Mouse (Mus musculus): ENCODE measurements at regions not wholly inside any gene's neighbourhood (a gene's known extent, or its start where the extent isn't known, plus 50 kb on each side); places are given as distances from the start of the nearest gene placed in this dataset.

DNA sequence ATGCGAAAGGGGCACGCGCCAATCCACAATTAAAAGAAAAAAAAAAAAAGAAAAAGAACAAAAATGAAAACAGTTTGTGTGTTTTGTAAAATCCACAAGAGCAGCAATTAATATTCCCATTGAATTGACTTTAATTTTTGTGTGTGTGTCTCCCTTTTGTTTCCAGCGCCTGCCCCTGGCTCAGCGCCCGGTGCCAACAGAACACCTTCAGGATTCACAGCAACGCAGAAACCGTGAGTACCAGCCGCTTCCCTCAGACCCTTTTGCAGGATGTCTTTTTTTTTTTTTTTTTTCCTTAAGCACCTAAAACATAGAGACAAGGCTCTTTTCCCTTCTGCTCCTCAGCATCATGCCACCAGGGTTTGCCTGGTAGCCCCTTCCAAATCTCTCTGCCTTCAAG, 244.1 kb upstream of the Pmfbp1 start:
- no peak for DNase-seq (ENCODE audit: extremely low read depth)
- Histone ChIP-seq H3K79me2 (replicated peaks; ENCODE audit: control insufficient read depth, extremely low read depth, insufficient read depth, poor library complexity, severe bottlenecking) (no peaks in the 10 kb centered on the region), H3K27me3 (replicated peaks) (no peaks in the 10 kb centered on the region), H3K4me1 (ENCODE audit: control insufficient read depth in 1 of 2, insufficient read depth in 2 of 2) (peaks cover 0 to 4% of the 10 kb centered on the region in 2 experiments; a peak in 1 of 4 replicates), H3K9me3 (replicated peaks; ENCODE audit: low read length) (no peaks in the 10 kb centered on the region), H3K4me3 (replicated peaks in 1 of 3; ENCODE audit: low read depth in 2 of 3, low read length in 2 of 3, poor library complexity in 1 of 3) (no peak overlapping the region), H3K4me2 (ENCODE audit: insufficient read depth, low read depth, poor library complexity, severe bottlenecking) (no peak overlapping the region), H3K9ac (ENCODE audit: insufficient read depth, low read depth) (no peak overlapping the region), H3K36me3 (replicated peaks in 1 of 2; ENCODE audit: control insufficient read depth in 1 of 2, insufficient read depth in 1 of 2, low read length in 1 of 2) (no peaks in the 10 kb centered on the region), H3K27ac (ENCODE audit: insufficient read depth, low read depth) (no peak overlapping the region)
- in situ Hi-C loops (cut with MboI; ENCODE audit: low pct_ligation_motif_present, low pct_unique_long_range_greater_than_20kb, low sequenced_read_pairs) (no loop called here), dilution Hi-C loops (cut with MboI; ENCODE audit: extremely low pct_ligation_motif_present, extremely low pct_unique_long_range_greater_than_20kb, low sequenced_read_pairs) (no loop called here)
- no peak for TF ChIP-seq PAX5 (IDR thresholded peaks at IDR 0.05; ENCODE audit: low read length)
- no peak for TF ChIP-seq ETS1 (conservative IDR thresholded peaks at IDR 0.05; ENCODE audit: low read depth, low read length)

DNA sequence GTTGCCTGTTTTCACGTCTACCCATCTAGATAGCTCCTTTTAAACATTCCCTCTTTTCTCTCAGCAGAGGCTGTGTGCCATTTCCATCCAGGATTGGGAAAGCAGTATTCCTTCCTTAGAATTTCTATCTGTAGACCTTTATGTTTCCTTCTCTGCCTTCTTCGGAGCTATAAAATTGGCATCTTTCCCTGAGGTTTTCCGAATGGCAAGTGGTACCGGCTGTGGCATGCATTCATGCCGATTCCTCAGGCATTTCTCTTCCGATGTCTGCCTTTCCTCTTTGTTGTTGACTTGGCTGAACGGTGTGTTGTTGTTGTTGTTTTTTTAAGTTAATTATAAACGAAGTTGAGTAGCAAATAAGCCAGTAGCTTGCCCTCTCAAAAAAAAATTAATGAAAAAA, 243.3 kb upstream of the Pmfbp1 start:
- Histone ChIP-seq H3K27ac (ENCODE audit: insufficient read depth, low read depth) (no peak overlapping the region), H3K79me2 (replicated peaks; ENCODE audit: control insufficient read depth, extremely low read depth, insufficient read depth, poor library complexity, severe bottlenecking) (no peaks in the 10 kb centered on the region), H3K36me3 (replicated peaks in 1 of 2; ENCODE audit: control insufficient read depth in 1 of 2, insufficient read depth in 1 of 2, low read length in 1 of 2) (no peaks in the 10 kb centered on the region), H3K9ac (ENCODE audit: insufficient read depth, low read depth) (no peak overlapping the region), H3K4me1 (ENCODE audit: control insufficient read depth in 1 of 2, insufficient read depth in 2 of 2) (peaks cover 0 to 4% of the 10 kb centered on the region in 2 experiments; a peak in 1 of 4 replicates), H3K27me3 (replicated peaks) (no peaks in the 10 kb centered on the region), H3K4me2 (ENCODE audit: insufficient read depth, low read depth, poor library complexity, severe bottlenecking) (no peak overlapping the region), H3K4me3 (replicated peaks in 1 of 3; ENCODE audit: low read depth in 2 of 3, low read length in 2 of 3, poor library complexity in 1 of 3) (no peak overlapping the region), H3K9me3 (replicated peaks; ENCODE audit: low read length) (no peaks in the 10 kb centered on the region)
- in situ Hi-C loops (cut with MboI; ENCODE audit: low pct_ligation_motif_present, low pct_unique_long_range_greater_than_20kb, low sequenced_read_pairs) (no loop called here), dilution Hi-C loops (cut with MboI; ENCODE audit: extremely low pct_ligation_motif_present, extremely low pct_unique_long_range_greater_than_20kb, low sequenced_read_pairs) (no loop called here)
- DNase-seq (ENCODE audit: extremely low read depth) = no peak
- TF ChIP-seq IRF4 (IDR thresholded peaks at IDR 0.05; ENCODE audit: low read depth, low read length) (no peak), TCF12 (IDR thresholded peaks at IDR 0.05; ENCODE audit: low read depth, low read length) (no peak), UBTF (IDR thresholded peaks at IDR 0.05; ENCODE audit: low read depth, low read length) (no peak), ZNF384 (IDR thresholded peaks at IDR 0.05; ENCODE audit: low read depth, low read length) (no peak), NRF1 (IDR thresholded peaks at IDR 0.05; ENCODE audit: low read depth, low read length) (no peak), BHLHE40 (IDR thresholded peaks at IDR 0.05; ENCODE audit: low read depth, low read length) (no peak), CTCF (conservative IDR thresholded peaks at IDR 0.05 in 1 of 2, IDR thresholded peaks at IDR 0.05 in 1 of 2; ENCODE audit: low read depth in 2 of 2, low read length in 2 of 2) (no peak), HCFC1 (IDR thresholded peaks at IDR 0.05; ENCODE audit: low read depth, low read length) (no peak), MAZ (IDR thresholded peaks at IDR 0.05; ENCODE audit: low read depth, low read length) (no peak), ZMIZ1 (IDR thresholded peaks at IDR 0.05; ENCODE audit: low read depth, low read length) (no peak)

DNA sequence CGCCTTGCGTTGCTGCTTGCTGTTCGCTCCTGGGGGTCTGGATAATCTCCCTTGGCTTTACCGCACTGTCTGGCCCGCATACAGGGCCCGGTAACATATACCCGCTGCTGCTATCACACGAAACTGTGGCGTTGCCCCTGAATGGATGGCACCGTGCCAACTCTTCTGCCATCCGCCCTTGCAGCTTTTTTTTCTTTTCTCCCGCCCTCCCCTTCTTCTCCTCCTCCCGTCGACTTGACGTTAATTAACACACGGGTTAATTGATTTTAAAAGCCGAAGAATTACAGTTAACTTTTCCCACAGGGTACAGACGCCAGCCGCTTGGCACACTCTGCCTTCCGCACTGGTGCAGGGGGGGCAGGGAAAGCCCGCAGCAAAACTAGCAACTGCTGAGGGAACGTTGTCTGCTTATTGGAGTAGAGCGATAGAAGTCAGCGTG, 242.4 kb upstream of the Pmfbp1 start:
- H3K36me3 ChIP-seq (replicated peaks in 1 of 2; ENCODE audit: control insufficient read depth in 1 of 2, insufficient read depth in 1 of 2, low read length in 1 of 2) = no peaks in the 10 kb centered on the region
- in situ Hi-C loops (cut with MboI; ENCODE audit: low pct_ligation_motif_present, low pct_unique_long_range_greater_than_20kb, low sequenced_read_pairs) (no loop called here), dilution Hi-C loops (cut with MboI; ENCODE audit: extremely low pct_ligation_motif_present, extremely low pct_unique_long_range_greater_than_20kb, low sequenced_read_pairs) (no loop called here)
- H3K4me3 ChIP-seq (replicated peaks in 1 of 3; ENCODE audit: low read depth in 2 of 3, low read length in 2 of 3, poor library complexity in 1 of 3) = no peak overlapping the region
- H3K4me1 ChIP-seq (ENCODE audit: control insufficient read depth in 1 of 2, insufficient read depth in 2 of 2) = peaks cover 0 to 4% of the 10 kb centered on the region in 2 experiments; a peak in 1 of 4 replicates
- no peak overlapping the region for H3K27ac ChIP-seq (ENCODE audit: insufficient read depth, low read depth)
- H3K79me2 ChIP-seq (replicated peaks; ENCODE audit: control insufficient read depth, extremely low read depth, insufficient read depth, poor library complexity, severe bottlenecking) = no peaks in the 10 kb centered on the region
- no peak for DNase-seq (ENCODE audit: extremely low read depth)
- H3K9ac ChIP-seq (ENCODE audit: insufficient read depth, low read depth) = no peak overlapping the region
- H3K27me3 ChIP-seq (replicated peaks) = no peaks in the 10 kb centered on the region
- H3K9me3 ChIP-seq (replicated peaks; ENCODE audit: low read length) = no peaks in the 10 kb centered on the region
- H3K4me2 ChIP-seq (ENCODE audit: insufficient read depth, low read depth, poor library complexity, severe bottlenecking) = no peak overlapping the region
- no peak for TF ChIP-seq MEF2A (IDR thresholded peaks at IDR 0.05; ENCODE audit: borderline replicate concordance, low read depth, low read length)
- no peak for TF ChIP-seq ELF1 (IDR thresholded peaks at IDR 0.05; ENCODE audit: low read depth, low read length)
- TF ChIP-seq SIN3A (IDR thresholded peaks at IDR 0.05; ENCODE audit: low read length) = no peak
- TF ChIP-seq MXI1 (IDR thresholded peaks at IDR 0.05; ENCODE audit: low read depth, low read length) = no peak
- TF ChIP-seq CTCF (conservative IDR thresholded peaks at IDR 0.05 in 1 of 2, IDR thresholded peaks at IDR 0.05 in 1 of 2; ENCODE audit: low read depth in 2 of 2, low read length in 2 of 2) = no peak

Measured in CH12.LX (cell line).